Mouse (Mus musculus): Measurements from ENCODE around the gene Comp.

Comp gene

GRCm38 (mm10) chr8:70397611-70398563, 24.5 kb downstream of the Comp start:
- DNase-seq (ENCODE audit: low spot score) = no peak

- no peak for DNase-seq (ENCODE audit: low spot score)
Observed at GRCm38 (mm10) chr8:70404212-70404611, 30.9 kb downstream of the Comp start.

- DNase-seq (ENCODE audit: low spot score) = no peak
Observed at GRCm38 (mm10) chr8:70405189-70405588, 31.8 kb downstream of the Comp start.

- DNase-seq (ENCODE audit: low spot score) = no peak
Observed at GRCm38 (mm10) chr8:70406427-70407069, 33.2 kb downstream of the Comp start.

- DNase-seq (ENCODE audit: low spot score) = peak; percentile 32
Observed at GRCm38 (mm10) chr8:70408301-70408700, 34.9 kb downstream of the Comp start.

GRCm38 (mm10) chr8:70409019-70409418, 35.7 kb downstream of the Comp start:
- DNase-seq (ENCODE audit: low spot score) = no peak

- DNase-seq (ENCODE audit: low spot score) = no peak
Observed at GRCm38 (mm10) chr8:70409455-70409871, 36.1 kb downstream of the Comp start.

GRCm38 (mm10) chr8:70410281-70410680, 36.9 kb downstream of the Comp start:
- no peak for DNase-seq (ENCODE audit: low spot score)

- DNase-seq (ENCODE audit: low spot score) = no peak
Observed at GRCm38 (mm10) chr8:70414310-70414946, 41.1 kb downstream of the Comp start.

- peak; percentile 81 for DNase-seq (ENCODE audit: low spot score)
Observed at GRCm38 (mm10) chr8:70415540-70416451, 42.4 kb downstream of the Comp start.

- no peak for DNase-seq (ENCODE audit: low spot score)
Observed at GRCm38 (mm10) chr8:70416941-70417340, 43.6 kb downstream of the Comp start.

- DNase-seq (ENCODE audit: low spot score) = peak; percentile 35
Observed at GRCm38 (mm10) chr8:70417914-70418313, 44.6 kb downstream of the Comp start.

GRCm38 (mm10) chr8:70418954-70419353, 45.6 kb downstream of the Comp start:
- peak; percentile 82 for DNase-seq (ENCODE audit: low spot score)

- no peak for DNase-seq (ENCODE audit: low spot score)
Observed at GRCm38 (mm10) chr8:70419879-70420643, 46.7 kb downstream of the Comp start.

GRCm38 (mm10) chr8:70421349-70422104, 48.2 kb downstream of the Comp start:
- no peak for DNase-seq (ENCODE audit: low spot score)

- DNase-seq (ENCODE audit: low spot score) = no peak
Observed at GRCm38 (mm10) chr8:70422722-70423121, 49.4 kb downstream of the Comp start.

- no peak for DNase-seq (ENCODE audit: low spot score)
Observed at GRCm38 (mm10) chr8:70426300-70426907, 53.0 kb downstream of the Comp start.

GRCm38 (mm10) chr8:70431213-70431612, 57.9 kb downstream of the Comp start:
- DNase-seq (ENCODE audit: low spot score) = no peak

All from testis, postnatal 14 days (tissue).